Comparison of ENCODE assay signal across 8 mouse cellular contexts in the genomic region with DNA sequence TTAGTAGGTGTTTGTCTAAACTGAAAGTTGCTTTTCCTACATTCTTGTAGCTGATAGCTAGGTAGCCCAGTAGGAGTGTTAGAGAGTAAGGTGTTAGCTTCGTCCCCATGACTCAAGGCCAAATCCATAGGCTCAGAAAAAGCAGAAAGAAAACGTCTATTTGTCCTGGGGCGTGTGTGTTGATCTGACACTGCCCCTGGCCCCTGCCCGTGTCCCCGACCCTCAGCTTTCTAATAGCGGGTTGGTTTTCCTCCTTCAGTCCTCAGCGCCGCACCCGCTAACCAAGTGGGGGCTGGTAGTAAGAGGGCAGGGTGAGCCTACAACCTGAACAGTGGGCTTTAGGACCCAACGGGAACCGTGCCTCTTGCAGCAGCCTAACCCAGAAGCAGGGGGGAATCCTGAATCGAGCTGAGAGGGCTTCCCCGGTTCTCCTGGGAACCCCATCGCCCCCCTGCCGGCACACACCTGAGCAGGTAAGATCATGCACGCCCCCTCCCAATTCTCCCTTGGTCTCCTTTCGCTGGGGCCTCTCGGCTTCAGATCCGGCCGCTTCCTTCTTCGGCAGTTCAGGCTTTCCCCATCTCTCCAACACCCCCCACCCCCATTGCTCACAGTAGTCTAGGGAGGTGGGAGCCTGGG. TPM values are rescaled to one million over a fixed set of nuclear protein-coding genes. Genes with fewer than 3 reads are reported as not detected.
DNase-seq lines count a peak whose midpoint lies in the region; ATAC-seq and TF ChIP-seq lines count a peak whose summit lies in the region.

A gene (plus strand): TSS at position 381 of the 639 bp plus-strand sequence.

- H3K9me3 ChIP-seq in G1E (replicated peaks) = no peaks in the 10 kb centered on the region
- H3K9me3 ChIP-seq in embryonic facial prominence, embryonic 10.5 days = no peaks in the 10 kb centered on the region
- H3K9me3 ChIP-seq in limb, embryonic 11.5 days (ENCODE audit: control insufficient read depth, low read length) = no peaks in the 10 kb centered on the region
- no peaks in the 10 kb centered on the region for H3K9me3 ChIP-seq in neural tube, embryonic 12.5 days

- intact Hi-C loops in gastrocnemius, adult 2 months (cut with DNase I) = loop anchor here (10.0 kb wide), 2 partner anchors 107 to 197 kb away; no protein-coding TSS in a partner anchor
- intact Hi-C loops in heart, postnatal 36 days (cut with DNase I) = no loop called here

- 5% methylated on average over 21 of the region's 21 CpGs for WGBS in embryonic facial prominence, embryonic 10.5 days
- WGBS in limb, embryonic 11.5 days = 4% methylated on average over 21 of the region's 21 CpGs
- WGBS in neural tube, embryonic 12.5 days = 10% methylated on average over 21 of the region's 21 CpGs

- peak within 1 kb of the TSS; percentile 95 for H3K4me2 ChIP-seq in limb, embryonic 11.5 days (ENCODE audit: low read depth, severe bottlenecking)
- H3K4me2 ChIP-seq in neural tube, embryonic 12.5 days (replicated peaks) = peak within 1 kb of the TSS; percentile 84

- no peak for ATAC-seq in G1E (ENCODE audit: extremely low read depth, insufficient number of reproducible peaks, low FRiP score, poor library complexity, severe bottlenecking)
- no peak for ATAC-seq in limb, embryonic 11.5 days (ENCODE audit: insufficient number of reproducible peaks, low FRiP score, low TSS enrichment, low read depth)
- no peak for ATAC-seq in neural tube, embryonic 12.5 days (ENCODE audit: low FRiP score, low read depth)

- DNase-seq in gastrocnemius, adult 2 months = peak; percentile 16
- no peak for DNase-seq in gastrocnemius, postnatal 25 days
- DNase-seq in G1E (ENCODE audit: low spot score) = no peak
- peak; percentile 69 for DNase-seq in embryonic facial prominence, embryonic 10.5 days (ENCODE audit: low spot score)
- DNase-seq in heart, postnatal 36 days = no peak
- DNase-seq in limb, embryonic 11.5 days (ENCODE audit: low spot score) = peak; percentile 75
- no peak for DNase-seq in spleen, adult 12 weeks (ENCODE audit: low spot score)

- peaks cover 11% of the 10 kb centered on the region; the same call in 1 of the 2 replicates for H3K27me3 ChIP-seq in G1E (ENCODE audit: insufficient read depth, low read length)
- H3K27me3 ChIP-seq in embryonic facial prominence, embryonic 10.5 days (replicated peaks; ENCODE audit: low read depth, poor library complexity, severe bottlenecking) = peaks cover 7% of the 10 kb centered on the region
- no peaks in the 10 kb centered on the region for H3K27me3 ChIP-seq in limb, embryonic 11.5 days (ENCODE audit: control insufficient read depth, insufficient read depth, low read length)
- no peaks in the 10 kb centered on the region for H3K27me3 ChIP-seq in neural tube, embryonic 12.5 days (replicated peaks)

- peaks cover 36% of the 10 kb centered on the region for H3K36me3 ChIP-seq in G1E (replicated peaks)
- H3K36me3 ChIP-seq in embryonic facial prominence, embryonic 10.5 days (replicated peaks) = peaks cover 9% of the 10 kb centered on the region; the same call in 1 of the 2 replicates
- no peaks in the 10 kb centered on the region for H3K36me3 ChIP-seq in limb, embryonic 11.5 days (ENCODE audit: control insufficient read depth, insufficient read depth, low read length)
- H3K36me3 ChIP-seq in neural tube, embryonic 12.5 days = no peaks in the 10 kb centered on the region

- H3K4me1 ChIP-seq in G1E (ENCODE audit: insufficient read depth, low read depth, low read length) = peaks cover 98% of the 10 kb centered on the region
- H3K4me1 ChIP-seq in embryonic facial prominence, embryonic 10.5 days = peaks cover 100% of the 10 kb centered on the region
- H3K4me1 ChIP-seq in limb, embryonic 11.5 days (ENCODE audit: control insufficient read depth, insufficient read depth, low read length) = peaks cover 88% of the 10 kb centered on the region
- peaks cover 95% of the 10 kb centered on the region for H3K4me1 ChIP-seq in neural tube, embryonic 12.5 days

- no peak for TF ChIP-seq CTCF in gastrocnemius, adult 2 months (IDR thresholded peaks at IDR 0.05)
- no peak for TF ChIP-seq CTCF in G1E (IDR thresholded peaks at IDR 0.05; ENCODE audit: low read depth, low read length)

- no peak within 1 kb of the TSS for H3K27ac ChIP-seq in gastrocnemius, adult 2 months
- H3K27ac ChIP-seq in embryonic facial prominence, embryonic 10.5 days (replicated peaks) = peak within 1 kb of the TSS; percentile 88
- H3K27ac ChIP-seq in limb, embryonic 11.5 days (replicated peaks; ENCODE audit: low read depth, low read length) = peak within 1 kb of the TSS; percentile 94
- peak within 1 kb of the TSS; percentile 0 for H3K27ac ChIP-seq in neural tube, embryonic 12.5 days

- peak within 1 kb of the TSS; percentile 29 for H3K4me3 ChIP-seq in gastrocnemius, adult 2 months
- H3K4me3 ChIP-seq in G1E (ENCODE audit: low read depth, low read length) = peak within 1 kb of the TSS; percentile 59
- peak within 1 kb of the TSS; percentile 70 for H3K4me3 ChIP-seq in embryonic facial prominence, embryonic 10.5 days
- H3K4me3 ChIP-seq in limb, embryonic 11.5 days (ENCODE audit: low read depth, low read length) = peak within 1 kb of the TSS; percentile 70
- H3K4me3 ChIP-seq in neural tube, embryonic 12.5 days = peak within 1 kb of the TSS; percentile 57

- H3K9ac ChIP-seq in limb, embryonic 11.5 days (ENCODE audit: low read length) = peak within 1 kb of the TSS; percentile 82
- peak within 1 kb of the TSS; percentile 70 for H3K9ac ChIP-seq in neural tube, embryonic 12.5 days

RNA-seq across cellular contexts. Expression of the gene that starts here (rescaled TPM):
- 10 to 100 TPM; 10.2 to 12.4 TPM for total RNA-seq in gastrocnemius, adult 2 months (2021)
- total RNA-seq in gastrocnemius, postnatal 25 days (2021) = 10 to 100 TPM in 1 of 2 experiments, 1 to 10 TPM in 1; 9.4 to 12.8 TPM
- total RNA-seq in G1E (2014; fragmentation: Nextera tagmentation) (109 and 110 TPM in 2 replicates), G1E (2017) (16.9 and 17.1 TPM in 2 replicates)
- 84.4 and 103 TPM in 2 replicates for polyA plus RNA-seq in G1E (2012)
- polyA plus RNA-seq in embryonic facial prominence, embryonic 10.5 days (2016; fragmentation: Nextera tagmentation; extraction: Ambion mirVana) = 34.0 and 35.6 TPM in 2 replicates
- total RNA-seq in heart, postnatal 36 days (2021) = 10 to 100 TPM; 10.5 to 13.6 TPM
- 46.7 and 48.7 TPM in 2 replicates for polyA plus RNA-seq in limb, embryonic 11.5 days (2014; fragmentation: Nextera tagmentation; extraction: Ambion mirVana)
- 51.1 and 52.5 TPM in 2 replicates for polyA plus RNA-seq in neural tube, embryonic 12.5 days (2016; fragmentation: Nextera tagmentation; extraction: Ambion mirVana)

Comparison
In these comparisons a context has a peak if more than half of its experiments do, and no peak if none do; other contexts are left out.
1. DNase-seq: peak in gastrocnemius, adult 2 months (single experiment), embryonic facial prominence, embryonic 10.5 days (single experiment) and limb, embryonic 11.5 days (single experiment); none in gastrocnemius, postnatal 25 days (single experiment), G1E (single experiment), heart, postnatal 36 days (0 of 2) and spleen, adult 12 weeks (single experiment).
2. Peak in every context shown above with its lines, with median percentiles within 50 percentile points of each other: H3K4me3 ChIP-seq.